Mouse (Mus musculus): ENCODE results near the gene Unc5c.

- TF ChIP-seq CTCF (IDR thresholded peaks at IDR 0.05; ENCODE audit: low read depth, low read length), result no peak
- TF ChIP-seq POLR2A (IDR thresholded peaks at IDR 0.05; ENCODE audit: borderline replicate concordance, low read depth, low read length), result no peak
These were observed 92.1 kb downstream of the Unc5c start for GRCm38 (mm10) chr3:141557072-141557471.

Data from bone marrow macrophage, adult 2 months (primary cell).